Mouse (Mus musculus): ENCODE measurements around the gene Fcrla. TPM values are rescaled to one million over a fixed set of nuclear protein-coding genes. Genes with fewer than 3 reads are reported as not detected.

Fcrla gene
- total and polyA plus RNA-seq, 3 experiments, result 0.39 to 2.2 (median 0.89) TPM

DNA sequence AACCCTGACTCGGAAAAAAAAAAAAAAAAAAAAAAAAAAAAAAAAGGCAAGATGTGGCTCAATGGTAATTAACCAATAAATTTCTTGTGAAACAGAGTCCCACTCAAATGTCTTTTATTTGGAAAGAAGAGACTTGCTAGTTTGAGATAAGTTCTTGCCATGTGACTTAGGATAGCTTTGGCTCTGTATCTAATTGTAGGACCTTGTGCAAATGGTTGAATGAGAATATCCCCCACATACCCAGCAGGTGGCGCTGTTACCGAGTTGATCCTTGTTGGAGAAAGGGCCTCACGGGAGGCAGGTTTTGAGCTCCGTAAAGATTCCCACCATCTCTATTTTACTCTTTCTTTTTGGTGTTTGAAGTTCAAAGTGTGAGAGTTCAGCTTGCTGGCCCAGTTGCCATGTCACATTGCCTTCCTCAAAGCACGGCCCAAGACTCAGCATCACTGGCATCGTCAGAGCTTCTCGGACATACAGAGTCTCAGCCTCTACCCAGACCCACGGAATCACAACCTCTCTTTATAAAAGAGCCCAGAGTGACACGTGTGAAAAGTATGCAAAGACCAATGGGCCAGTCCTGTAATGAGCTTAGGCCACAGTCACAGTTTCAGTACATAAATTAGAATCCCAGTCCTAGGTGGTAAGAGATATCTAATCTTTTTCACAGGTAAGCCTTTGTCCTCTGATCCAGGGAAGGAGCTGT lies 25.7 kb downstream of the Fcrla start:
- intact Hi-C loops (cut with DNase I), result loop anchor here (1.0 kb wide), 2 partner anchors 91 to 95 kb away; no protein-coding TSS in a partner anchor
- no peaks in the 10 kb centered on the region for H3K36me3 ChIP-seq (ENCODE audit: control insufficient read depth, insufficient read depth, low read length)
- WGBS, result 33% methylated on average over 10 of the region's 10 CpGs
- peak; percentile 82 to 84 for DNase-seq
- TF ChIP-seq EP300 (IDR thresholded peaks at IDR 0.05; ENCODE audit: insufficient read depth, low read depth, low read length) (no peak), CTCF (IDR thresholded peaks at IDR 0.05) (peak; percentile 86)
- H3K27me3 ChIP-seq (ENCODE audit: control insufficient read depth, insufficient read depth, low read length), result 0 out of 2 replicates have a peak, but pooled peaks cover 1% of the 10 kb centered on the region
- no peak overlapping the region for H3K9ac ChIP-seq (ENCODE audit: low read depth, low read length)
- H3K27ac ChIP-seq, result no peak overlapping the region
- no peaks in the 10 kb centered on the region; the same call in 1 of the 2 replicates for H3K4me1 ChIP-seq (ENCODE audit: control insufficient read depth, insufficient read depth, low read length)
- no peaks in the 10 kb centered on the region for H3K79me2 ChIP-seq (replicated peaks; ENCODE audit: control insufficient read depth, insufficient read depth, low read length)
- H3K4me3 ChIP-seq, result no peak overlapping the region

DNA sequence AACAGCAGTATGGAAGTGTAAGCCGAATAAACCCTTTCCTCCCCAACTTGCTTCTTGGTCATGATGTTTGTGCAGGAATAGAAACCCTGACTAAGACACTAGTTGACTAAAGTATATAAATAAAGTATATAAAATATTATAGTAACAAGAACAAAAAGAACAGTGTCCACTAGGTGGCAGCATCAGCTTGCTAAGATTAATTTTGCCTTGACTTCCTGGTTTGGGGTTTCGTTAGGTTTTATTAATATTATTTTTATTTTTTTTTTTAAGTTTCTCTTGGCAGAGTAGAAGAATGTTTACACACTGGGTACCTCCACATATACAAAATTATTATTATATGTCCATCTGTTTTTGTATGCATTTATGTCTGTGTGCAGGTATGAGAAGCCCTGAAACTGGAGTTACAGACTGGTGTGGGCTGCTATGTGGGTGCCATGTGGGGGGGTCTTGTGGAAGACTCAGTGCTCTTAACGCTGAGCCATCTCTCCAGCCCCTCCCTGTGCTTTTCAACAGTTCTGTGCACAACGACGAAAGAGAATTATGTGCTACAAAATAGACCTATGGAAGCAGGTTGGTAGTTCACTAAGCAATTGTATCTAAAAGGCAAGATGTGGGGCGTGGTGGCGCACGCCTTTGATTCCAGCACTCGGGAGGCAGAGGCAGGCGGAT lies 26.4 kb downstream of the Fcrla start:
- intact Hi-C loops (cut with DNase I), result loop anchor here (1.0 kb wide), 2 partner anchors 91 to 95 kb away; no protein-coding TSS in a partner anchor
- 18% methylated on average over 10 of the region's 10 CpGs for WGBS
- no peak overlapping the region for H3K27ac ChIP-seq
- H3K79me2 ChIP-seq (replicated peaks; ENCODE audit: control insufficient read depth, insufficient read depth, low read length), result no peaks in the 10 kb centered on the region
- TF ChIP-seq CTCF (IDR thresholded peaks at IDR 0.05), result peak; percentile 79
- no peak for TF ChIP-seq POLR2A (IDR thresholded peaks at IDR 0.05; ENCODE audit: insufficient read depth, low read depth, low read length)
- H3K4me1 ChIP-seq (ENCODE audit: control insufficient read depth, insufficient read depth, low read length), result no peaks in the 10 kb centered on the region; the same call in 1 of the 2 replicates
- H3K4me3 ChIP-seq, result peak overlapping the region; percentile 19; the same call in 1 of the 2 replicates
- DNase-seq, result peak in 1 of 2 experiments; percentile 29
- H3K27me3 ChIP-seq (ENCODE audit: control insufficient read depth, insufficient read depth, low read length), result 0 out of 2 replicates have a peak, but pooled peaks cover 1% of the 10 kb centered on the region
- no peaks in the 10 kb centered on the region for H3K36me3 ChIP-seq (ENCODE audit: control insufficient read depth, insufficient read depth, low read length)
- no peak overlapping the region for H3K9ac ChIP-seq (ENCODE audit: low read depth, low read length)

- 0 out of 2 replicates have a peak, but pooled peaks cover 1% of the 10 kb centered on the region for H3K27me3 ChIP-seq (ENCODE audit: control insufficient read depth, insufficient read depth, low read length)
- H3K4me1 ChIP-seq (ENCODE audit: control insufficient read depth, insufficient read depth, low read length), result no peaks in the 10 kb centered on the region; the same call in 1 of the 2 replicates
- H3K27ac ChIP-seq, result no peak overlapping the region
- H3K9ac ChIP-seq (ENCODE audit: low read depth, low read length), result no peak overlapping the region
- intact Hi-C loops (cut with DNase I), result no loop called here
- TF ChIP-seq EP300 (IDR thresholded peaks at IDR 0.05; ENCODE audit: insufficient read depth, low read depth, low read length), result no peak
- no peaks in the 10 kb centered on the region for H3K79me2 ChIP-seq (replicated peaks; ENCODE audit: control insufficient read depth, insufficient read depth, low read length)
- DNase-seq, result peak in 1 of 2 experiments; percentile 31
- no peak overlapping the region for H3K4me3 ChIP-seq
- no peaks in the 10 kb centered on the region for H3K36me3 ChIP-seq (ENCODE audit: control insufficient read depth, insufficient read depth, low read length)
- 52% methylated on average over 16 of the region's 16 CpGs for WGBS
Measured at GRCm38 (mm10) chr1:170898413-170899075, 28.8 kb downstream of the Fcrla start.

DNA sequence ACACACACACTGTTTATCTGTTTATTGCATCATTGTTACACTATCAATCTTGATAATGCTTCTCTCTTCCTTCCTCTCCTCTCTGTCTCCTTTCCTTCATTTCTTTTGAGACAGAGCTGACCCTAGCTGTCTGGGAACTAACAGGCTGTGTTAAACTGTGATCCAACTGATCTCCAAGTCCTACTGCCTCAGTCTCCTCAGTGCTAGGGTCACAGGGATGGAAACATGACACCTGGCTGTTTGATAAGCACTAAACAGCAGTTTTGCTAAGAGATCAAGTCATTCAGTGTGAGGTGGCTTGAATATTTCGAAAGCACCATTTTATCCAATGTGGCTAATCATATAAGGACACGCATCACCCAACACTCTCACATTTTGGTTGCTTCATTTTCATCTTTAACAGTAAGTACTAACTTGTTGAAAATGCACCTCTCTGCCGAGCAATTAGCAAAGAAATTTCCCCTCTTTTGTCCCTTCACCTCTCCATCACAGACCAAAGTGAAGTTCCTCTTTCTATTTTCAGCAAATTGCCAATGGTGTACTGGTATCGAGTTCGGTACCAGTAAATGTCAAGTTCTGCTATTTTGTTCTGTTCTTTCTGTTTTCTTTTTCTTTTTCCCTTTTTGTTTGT lies 30.6 kb downstream of the Fcrla start:
- TF ChIP-seq EP300 (IDR thresholded peaks at IDR 0.05; ENCODE audit: insufficient read depth, low read depth, low read length) (no peak), CTCF (IDR thresholded peaks at IDR 0.05) (no peak), POLR2A (IDR thresholded peaks at IDR 0.05; ENCODE audit: insufficient read depth, low read depth, low read length) (no peak)
- Histone ChIP-seq H3K27ac (no peak overlapping the region), H3K36me3 (ENCODE audit: control insufficient read depth, insufficient read depth, low read length) (no peaks in the 10 kb centered on the region), H3K79me2 (replicated peaks; ENCODE audit: control insufficient read depth, insufficient read depth, low read length) (no peaks in the 10 kb centered on the region), H3K27me3 (ENCODE audit: control insufficient read depth, insufficient read depth, low read length) (0 out of 2 replicates have a peak, but pooled peaks cover 1% of the 10 kb centered on the region), H3K9ac (ENCODE audit: low read depth, low read length) (no peak overlapping the region), H3K4me3 (no peak overlapping the region), H3K4me1 (ENCODE audit: control insufficient read depth, insufficient read depth, low read length) (no peaks in the 10 kb centered on the region; the same call in 1 of the 2 replicates)
- intact Hi-C loops (cut with DNase I), result no loop called here
- DNase-seq, result no peak
- 71% methylated on average over 5 of the region's 5 CpGs for WGBS

GRCm38 (mm10) chr1:170894603-170895602 lies 32.5 kb downstream of the Fcrla start:
- Histone ChIP-seq H3K79me2 (replicated peaks; ENCODE audit: control insufficient read depth, insufficient read depth, low read length) (no peaks in the 10 kb centered on the region), H3K9ac (ENCODE audit: low read depth, low read length) (no peak overlapping the region), H3K36me3 (ENCODE audit: control insufficient read depth, insufficient read depth, low read length) (no peaks in the 10 kb centered on the region), H3K4me3 (no peak overlapping the region), H3K27ac (no peak overlapping the region), H3K27me3 (ENCODE audit: control insufficient read depth, insufficient read depth, low read length) (0 out of 2 replicates have a peak, but pooled peaks cover 1% of the 10 kb centered on the region), H3K4me1 (ENCODE audit: control insufficient read depth, insufficient read depth, low read length) (no peaks in the 10 kb centered on the region; the same call in 1 of the 2 replicates)
- DNase-seq, result no peak
- WGBS, result 61% methylated on average over 9 of the region's 9 CpGs
- TF ChIP-seq EP300 (IDR thresholded peaks at IDR 0.05; ENCODE audit: insufficient read depth, low read depth, low read length) (no peak), POLR2A (IDR thresholded peaks at IDR 0.05; ENCODE audit: insufficient read depth, low read depth, low read length) (no peak), CTCF (IDR thresholded peaks at IDR 0.05) (peak; percentile 83)
- intact Hi-C loops (cut with DNase I), result no loop called here

Data from heart, adult 2 months (tissue).